Mouse (Mus musculus) embryonic fibroblast, embryonic 13.5 days (primary cell): ENCODE results near the gene Tnfrsf8.
"Not testable (repeated sequence)": the region's sequence is repeated elsewhere in the genome, so short reads cannot be mapped to it uniquely, and the experiment has no call there.

Experiments used
- CTCF ChIP-seq: IDR thresholded peaks from 2 replicates; pipeline ENCODE4 v1.5.1; 2011; ENCODE audit warnings: mild to moderate bottlenecking, control low read depth, low read length, moderate library complexity, borderline replicate concordance; ENCODE audit not compliant: insufficient read depth
- POLR2A ChIP-seq: IDR thresholded peaks from 2 replicates; pipeline ENCODE4 v1.6.1; 2011; ENCODE audit warnings: low read depth, mild to moderate bottlenecking, control low read depth, low read length, moderate library complexity

DNA sequence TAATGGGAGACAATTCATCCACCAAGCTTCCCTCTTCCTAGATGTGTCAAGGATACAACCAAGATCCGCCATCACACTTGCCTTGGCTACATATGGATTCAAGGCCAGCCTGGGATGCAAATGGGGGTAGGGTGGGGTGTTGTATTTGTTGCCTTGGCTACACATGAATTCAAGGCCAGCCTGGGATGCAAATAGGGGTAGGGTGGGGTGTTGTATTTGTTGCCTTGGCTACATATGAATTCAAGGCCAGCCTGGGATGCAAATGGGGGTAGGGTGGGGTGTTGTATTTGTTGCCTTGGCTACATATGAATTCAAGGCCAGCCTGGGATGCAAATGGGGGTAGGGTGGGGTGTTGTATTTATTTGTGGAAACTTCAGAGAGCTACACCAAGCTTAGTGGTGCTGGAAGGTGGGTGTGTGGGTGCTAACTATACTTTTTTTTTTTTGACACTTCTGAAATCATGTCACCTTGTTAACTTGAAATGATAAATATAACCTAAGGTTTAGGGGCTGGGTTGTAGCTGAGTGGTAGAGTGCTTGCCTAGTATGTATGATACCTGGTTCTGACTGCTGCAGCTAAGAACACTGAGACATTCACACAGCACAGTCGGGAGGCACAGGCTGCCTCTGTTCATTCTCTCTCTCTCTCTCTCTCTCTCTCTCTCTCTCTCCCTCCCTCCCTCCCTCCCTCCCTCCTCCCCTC, 9.2 kb downstream of the Tnfrsf8 start:
- TF ChIP-seq CTCF, POLR2A: not testable (repeated sequence)
